Mouse (Mus musculus) midbrain, embryonic 11.5 days (tissue): ENCODE measurements around the gene Gm597. TPM values are rescaled to one million over a fixed set of nuclear protein-coding genes. Genes with fewer than 3 reads are reported as not detected.

Source experiments
- ATAC-seq: fragments of 200-750 bp; cut with Nextera tagmentation; 2 replicates; pipeline ENCODE4 v1.8.0; 2017; ENCODE audit warnings: moderate TSS enrichment, moderate library complexity; ENCODE audit not compliant: low FRiP score
- DNase-seq: peaks from one replicate; pipeline ENCODE4 v3.0.0; 2015; ENCODE audit warnings: low spot score; ENCODE audit errors: missing footprints
- H3K27ac ChIP-seq: fragments of 300-500 bp; sonication (generic); 2 replicates; pipeline ENCODE4 v1.5.1; 2014; ENCODE audit warnings: low read depth, low read length
- H3K27me3 ChIP-seq: fragments of 300-500 bp; sonication (generic); 2 replicates; pipeline ENCODE4 v1.6.1; 2014; ENCODE audit warnings: mild to moderate bottlenecking, low read length, moderate library complexity, mixed read lengths; ENCODE audit not compliant: control insufficient read depth, insufficient read depth
- H3K36me3 ChIP-seq: fragments of 300-500 bp; sonication (generic); 2 replicates; pipeline ENCODE4 v1.6.1; 2014; ENCODE audit warnings: mild to moderate bottlenecking, low read length, moderate library complexity, mixed read lengths; ENCODE audit not compliant: control insufficient read depth, insufficient read depth
- H3K4me1 ChIP-seq: fragments of 300-500 bp; sonication (generic); 2 replicates; pipeline ENCODE4 v1.6.1; 2014; ENCODE audit warnings: low read length; ENCODE audit not compliant: control insufficient read depth, insufficient read depth
- H3K4me2 ChIP-seq: fragments of 300-500 bp; sonication (generic); 2 replicates; pipeline ENCODE4 v1.6.1; 2014; ENCODE audit warnings: mild to moderate bottlenecking, moderate library complexity
- H3K4me3 ChIP-seq: fragments of 300-500 bp; sonication (generic); 2 replicates; pipeline ENCODE4 v1.5.1; 2014; ENCODE audit warnings: low read depth, low read length
- H3K9ac ChIP-seq: fragments of 300-500 bp; sonication (generic); 2 replicates; pipeline ENCODE4 v1.6.1; 2014; ENCODE audit warnings: low read length
- H3K9me3 ChIP-seq: fragments of 300-500 bp; sonication (generic); 2 replicates; pipeline ENCODE4 v1.6.1; 2016; ENCODE audit warnings: low read length; ENCODE audit not compliant: control insufficient read depth
- WGBS: fragments of 180-500 bp; shearing (Covaris S2); extraction: QIAGEN DNeasy Blood & Tissue Kit; methylation state at CpG from one replicate; pipeline ENCODE4 v1.1.7; 2014; 5-methylcytosine and 5-hydroxymethylcytosine counted together
- polyA plus RNA-seq: library from polyadenylated mRNA; unstranded; fragments of >200 nt; fragmentation: Nextera tagmentation; extraction: Ambion mirVana; gene quantifications from 2 replicates; pipeline ENCODE4 v1.2.1, GENCODE M21; 2014

Gene Gm597
- not detected in 2 replicates for polyA plus RNA-seq

- no peak within 1 kb of the TSS for H3K27ac ChIP-seq
- H3K4me1 ChIP-seq = no peaks in the 10 kb centered on the region
- H3K9ac ChIP-seq = no peak within 1 kb of the TSS
- H3K4me2 ChIP-seq = no peak within 1 kb of the TSS
- H3K9me3 ChIP-seq = no peaks in the 10 kb centered on the region
- no peaks in the 10 kb centered on the region for H3K27me3 ChIP-seq
- H3K4me3 ChIP-seq = no peak within 1 kb of the TSS
- ATAC-seq (no peak), DNase-seq (no peak)
- H3K36me3 ChIP-seq = no peaks in the 10 kb centered on the region
These were observed at the start of gene Gm597 for GRCm38 (mm10) chr1:28780152-28780551. TSS of gene Gm597 (minus strand) at chr1:28780252.

GRCm38 (mm10) chr1:28807689-28808088 is 27.6 kb upstream of the Gm597 start:
- H3K4me1 ChIP-seq = no peaks in the 10 kb centered on the region
- WGBS = 90% methylated on average over 1 of the region's 1 CpGs
- H3K9me3 ChIP-seq = no peaks in the 10 kb centered on the region
- ATAC-seq = no peak
- no peak overlapping the region for H3K9ac ChIP-seq
- no peak for DNase-seq
- no peaks in the 10 kb centered on the region for H3K36me3 ChIP-seq
- no peak overlapping the region for H3K4me3 ChIP-seq
- no peaks in the 10 kb centered on the region for H3K27me3 ChIP-seq
- H3K27ac ChIP-seq = no peak overlapping the region
- no peak overlapping the region for H3K4me2 ChIP-seq

- ATAC-seq (no peak), DNase-seq (no peak)
- H3K4me2 ChIP-seq = no peak overlapping the region
- no peaks in the 10 kb centered on the region for H3K36me3 ChIP-seq
- H3K9ac ChIP-seq = no peak overlapping the region
- H3K27me3 ChIP-seq = no peaks in the 10 kb centered on the region
- no peak overlapping the region for H3K4me3 ChIP-seq
- no peaks in the 10 kb centered on the region for H3K9me3 ChIP-seq
- H3K27ac ChIP-seq = no peak overlapping the region
- no peaks in the 10 kb centered on the region for H3K4me1 ChIP-seq
These were observed 26.6 kb upstream of the Gm597 start for GRCm38 (mm10) chr1:28806618-28807017.

- no peaks in the 10 kb centered on the region for H3K36me3 ChIP-seq
- WGBS = 90% methylated on average over 14 of the region's 14 CpGs
- H3K27ac ChIP-seq = no peak overlapping the region
- ATAC-seq (no peak), DNase-seq (no peak)
- no peak overlapping the region for H3K4me3 ChIP-seq
- H3K4me2 ChIP-seq = no peak overlapping the region
- no peak overlapping the region for H3K9ac ChIP-seq
- H3K9me3 ChIP-seq = no peaks in the 10 kb centered on the region
- H3K4me1 ChIP-seq = no peaks in the 10 kb centered on the region
- H3K27me3 ChIP-seq = no peaks in the 10 kb centered on the region
These were observed 20.8 kb upstream of the Gm597 start for GRCm38 (mm10) chr1:28800881-28801280.
